Mouse (Mus musculus) limb, embryonic 11.5 days (tissue): ENCODE results near the gene Olfr508. TPM values are rescaled to one million over a fixed set of nuclear protein-coding genes. Genes with fewer than 3 reads are reported as not detected.

ENCODE experiments used
- ATAC-seq: fragments of 200-750 bp; cut with Nextera tagmentation; 2 replicates; pipeline ENCODE4 v1.8.0; 2017; ENCODE audit warnings: low read depth; ENCODE audit not compliant: insufficient number of reproducible peaks, low FRiP score, low TSS enrichment
- DNase-seq: peaks from one replicate; pipeline ENCODE4 v3.0.0-alpha.2; 2015; ENCODE audit warnings: low spot score
- H3K27ac ChIP-seq: fragments of 300-500 bp; sonication (generic); replicated peaks from 2 replicates; pipeline ENCODE4 v1.5.1; 2014; ENCODE audit warnings: low read depth, mild to moderate bottlenecking, low read length
- H3K27me3 ChIP-seq: fragments of 300-500 bp; sonication (generic); 2 replicates; pipeline ENCODE4 v1.6.1; 2014; ENCODE audit warnings: mild to moderate bottlenecking, low read length, mixed read lengths; ENCODE audit not compliant: control insufficient read depth, insufficient read depth
- H3K36me3 ChIP-seq: fragments of 300-500 bp; sonication (generic); 2 replicates; pipeline ENCODE4 v1.6.1; 2014; ENCODE audit warnings: mild to moderate bottlenecking, low read length, moderate library complexity, mixed read lengths; ENCODE audit not compliant: control insufficient read depth, insufficient read depth
- H3K4me1 ChIP-seq: fragments of 300-500 bp; sonication (generic); 2 replicates; pipeline ENCODE4 v1.6.1; 2014; ENCODE audit warnings: low read length, mixed read lengths; ENCODE audit not compliant: control insufficient read depth, insufficient read depth
- H3K4me2 ChIP-seq: fragments of 300-500 bp; sonication (generic); 2 replicates; pipeline ENCODE4 v1.6.1; 2014; ENCODE audit warnings: low read depth, mild to moderate bottlenecking, moderate library complexity; ENCODE audit not compliant: severe bottlenecking
- H3K4me3 ChIP-seq: fragments of 300-500 bp; sonication (generic); 2 replicates; pipeline ENCODE4 v1.5.1; 2014; ENCODE audit warnings: low read depth, low read length
- H3K9ac ChIP-seq: fragments of 300-500 bp; sonication (generic); 2 replicates; pipeline ENCODE4 v1.6.1; 2014; ENCODE audit warnings: mild to moderate bottlenecking, low read length
- H3K9me3 ChIP-seq: fragments of 300-500 bp; sonication (generic); 2 replicates; pipeline ENCODE4 v1.6.1; 2016; ENCODE audit warnings: low read length; ENCODE audit not compliant: control insufficient read depth
- WGBS: fragments of 180-500 bp; shearing (Covaris S2); extraction: QIAGEN DNeasy Blood & Tissue Kit; methylation state at CpG from one replicate; pipeline ENCODE4 v1.1.7; 2014; 5-methylcytosine and 5-hydroxymethylcytosine counted together
- polyA plus RNA-seq: library from polyadenylated mRNA; unstranded; fragments of >200 nt; fragmentation: Nextera tagmentation; extraction: Ambion mirVana; gene quantifications from 2 replicates; pipeline ENCODE4 v1.2.1, GENCODE M21; 2014

The Olfr508 gene
- polyA plus RNA-seq, 1 experiment from 2014 or later: not detected

DNA sequence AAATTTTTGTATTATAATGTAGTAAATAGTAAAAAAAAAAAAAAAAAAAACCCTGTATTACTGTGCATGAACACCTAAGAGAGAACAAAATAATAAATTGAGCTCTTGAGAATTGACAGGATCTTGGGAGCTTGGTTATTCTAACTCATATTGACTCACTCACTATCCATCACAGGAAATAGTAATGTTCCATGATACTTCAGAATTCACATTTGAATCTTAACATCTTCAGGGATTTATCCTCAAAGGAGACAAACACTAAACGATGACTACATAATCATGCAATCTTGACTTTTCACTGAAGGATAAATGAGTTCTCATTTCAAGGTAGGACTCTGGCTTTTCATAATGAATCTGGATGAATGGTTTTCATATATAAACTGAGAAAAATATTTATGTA is 36.3 kb downstream of the Olfr508 start, which contains the start of gene Olfr510:
Gene Olfr510, plus strand, starts transcription at position 301 of the 400 bp plus-strand sequence.
- WGBS: 93% methylated on average over 1 of the region's 1 CpGs
- no peak for ATAC-seq
- Histone ChIP-seq H3K9ac (no peak within 1 kb of the TSS), H3K4me1 (no peaks in the 10 kb centered on the region), H3K9me3 (no peaks in the 10 kb centered on the region), H3K36me3 (no peaks in the 10 kb centered on the region), H3K4me3 (no peak within 1 kb of the TSS), H3K27ac (no peak within 1 kb of the TSS), H3K4me2 (no peak within 1 kb of the TSS), H3K27me3 (no peaks in the 10 kb centered on the region)
- DNase-seq: no peak

GRCm38 (mm10) chr7:108671058-108671457 is 41.3 kb downstream of the Olfr508 start:
- H3K4me2 ChIP-seq: no peak overlapping the region
- ATAC-seq: no peak
- no peaks in the 10 kb centered on the region for H3K36me3 ChIP-seq
- no peak overlapping the region for H3K27ac ChIP-seq
- no peak for DNase-seq
- H3K9ac ChIP-seq: no peak overlapping the region
- no peak overlapping the region for H3K4me3 ChIP-seq
- WGBS: 79% methylated on average over 1 of the region's 1 CpGs
- no peaks in the 10 kb centered on the region for H3K4me1 ChIP-seq
- no peaks in the 10 kb centered on the region for H3K27me3 ChIP-seq
- no peaks in the 10 kb centered on the region for H3K9me3 ChIP-seq

DNA sequence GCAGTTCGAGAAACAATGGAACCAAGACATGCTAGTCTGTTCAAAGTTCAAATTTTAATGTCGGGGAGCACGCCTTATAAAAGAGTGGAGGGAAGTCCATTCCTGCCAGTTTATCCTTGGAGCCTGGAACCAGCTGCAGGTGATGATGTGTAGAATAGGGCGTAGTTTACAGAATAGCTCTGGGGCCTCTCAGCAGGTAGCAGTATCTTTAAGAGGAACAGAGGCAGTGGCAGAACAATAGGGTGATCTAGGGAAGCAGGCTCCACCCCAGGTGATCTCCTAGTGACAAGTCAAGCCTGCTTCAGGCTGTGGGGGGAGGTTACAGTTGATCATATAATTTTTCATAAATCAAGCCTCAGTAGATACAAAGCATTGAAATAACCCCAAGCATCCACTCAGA is 49.1 kb downstream of the Olfr508 start:
- Histone ChIP-seq H3K36me3 (no peaks in the 10 kb centered on the region), H3K4me2 (no peak overlapping the region), H3K4me1 (no peaks in the 10 kb centered on the region), H3K4me3 (no peak overlapping the region), H3K27me3 (no peaks in the 10 kb centered on the region), H3K9me3 (no peaks in the 10 kb centered on the region), H3K9ac (no peak overlapping the region), H3K27ac (no peak overlapping the region)
- WGBS: 89% methylated on average over 4 of the region's 4 CpGs
- ATAC-seq (no peak), DNase-seq (no peak)

Other genes with a start within 250 kb of the Olfr508 start
- not detected in 2 replicates for gene Olfr495, start 236.8 kb upstream of the Olfr508 start, polyA plus RNA-seq
- not detected in 2 replicates for gene Olfr497, start 209.6 kb upstream of the Olfr508 start, polyA plus RNA-seq
- gene Olfr498, start 164.7 kb upstream of the Olfr508 start, polyA plus RNA-seq: not detected in 2 replicates
- not detected in 2 replicates for gene Olfr502, start 104.9 kb upstream of the Olfr508 start, polyA plus RNA-seq
- not detected in 2 replicates for gene Olfr503, start 85.5 kb upstream of the Olfr508 start, polyA plus RNA-seq
- not detected in 2 replicates for gene Olfr504, start 64.2 kb upstream of the Olfr508 start, polyA plus RNA-seq
- not detected in 2 replicates for gene Olfr506, start 19.2 kb upstream of the Olfr508 start, polyA plus RNA-seq
- gene Olfr507, start 8.2 kb upstream of the Olfr508 start, polyA plus RNA-seq: not detected in 2 replicates
- not detected in 2 replicates for gene Olfr509, start 21.9 kb downstream of the Olfr508 start, polyA plus RNA-seq
- gene Olfr510, start 36.4 kb downstream of the Olfr508 start, polyA plus RNA-seq: not detected in 2 replicates
- not detected in 2 replicates for gene Olfr512, start 83.3 kb downstream of the Olfr508 start, polyA plus RNA-seq
- gene Olfr513, start 121.0 kb downstream of the Olfr508 start, polyA plus RNA-seq: not detected in 2 replicates
- gene Olfr514, start 196.0 kb downstream of the Olfr508 start, polyA plus RNA-seq: not detected in 2 replicates
- gene Olfr516, start 220.5 kb downstream of the Olfr508 start, polyA plus RNA-seq: not detected in 2 replicates
- gene Olfr517, start 242.4 kb downstream of the Olfr508 start, polyA plus RNA-seq: not detected in 2 replicates